Mouse (Mus musculus): ENCODE data around the gene Pla2g16. TPM values are rescaled to one million over a fixed set of nuclear protein-coding genes. Genes with fewer than 3 reads are reported as not detected.

Pla2g16 gene
- polyA plus RNA-seq, 1 experiment from 2014 or later, result 3.1 TPM

GRCm38 (mm10) chr19:7558675-7559074 lies 1.4 kb downstream of the Pla2g16 start:
- Histone ChIP-seq H3K4me2 (ENCODE audit: low read length) (no peak overlapping the region), H3K27ac (ENCODE audit: low read length) (no peak overlapping the region), H3K4me3 (ENCODE audit: low read depth, low read length) (no peak overlapping the region), H3K4me1 (ENCODE audit: control insufficient read depth, insufficient read depth, low read length) (peaks cover 2% of the 10 kb centered on the region; the same call in 1 of the 2 replicates), H3K9me3 (replicated peaks; ENCODE audit: control insufficient read depth, low read length, poor library complexity, severe bottlenecking) (no peaks in the 10 kb centered on the region), H3K36me3 (ENCODE audit: control insufficient read depth, insufficient read depth, low read length) (no peaks in the 10 kb centered on the region), H3K9ac (ENCODE audit: low read depth, low read length) (no peak overlapping the region), H3K27me3 (ENCODE audit: control insufficient read depth, insufficient read depth, low read depth, low read length) (no peaks in the 10 kb centered on the region)
- 84% methylated on average over 4 of the region's 4 CpGs for WGBS
- ATAC-seq, result no peak

- Histone ChIP-seq H3K27ac (ENCODE audit: low read length) (no peak overlapping the region), H3K4me1 (ENCODE audit: control insufficient read depth, insufficient read depth, low read length) (peaks cover 2% of the 10 kb centered on the region; the same call in 1 of the 2 replicates), H3K9me3 (replicated peaks; ENCODE audit: control insufficient read depth, low read length, poor library complexity, severe bottlenecking) (no peaks in the 10 kb centered on the region), H3K36me3 (ENCODE audit: control insufficient read depth, insufficient read depth, low read length) (no peaks in the 10 kb centered on the region), H3K4me3 (ENCODE audit: low read depth, low read length) (no peak overlapping the region), H3K4me2 (ENCODE audit: low read length) (no peak overlapping the region), H3K27me3 (ENCODE audit: control insufficient read depth, insufficient read depth, low read depth, low read length) (no peaks in the 10 kb centered on the region), H3K9ac (ENCODE audit: low read depth, low read length) (no peak overlapping the region)
- no peak for ATAC-seq
- 81% methylated on average over 4 of the region's 4 CpGs for WGBS
Measured at GRCm38 (mm10) chr19:7559986-7560385, 2.7 kb downstream of the Pla2g16 start.

GRCm38 (mm10) chr19:7561456-7561855 lies 4.2 kb downstream of the Pla2g16 start:
- no peak for ATAC-seq
- WGBS, result 79% methylated on average over 3 of the region's 3 CpGs
- no peak overlapping the region for H3K27ac ChIP-seq (ENCODE audit: low read length)
- H3K9ac ChIP-seq (ENCODE audit: low read depth, low read length), result no peak overlapping the region
- peaks cover 2% of the 10 kb centered on the region; the same call in 1 of the 2 replicates for H3K4me1 ChIP-seq (ENCODE audit: control insufficient read depth, insufficient read depth, low read length)
- H3K27me3 ChIP-seq (ENCODE audit: control insufficient read depth, insufficient read depth, low read depth, low read length), result no peaks in the 10 kb centered on the region
- H3K36me3 ChIP-seq (ENCODE audit: control insufficient read depth, insufficient read depth, low read length), result no peaks in the 10 kb centered on the region
- H3K9me3 ChIP-seq (replicated peaks; ENCODE audit: control insufficient read depth, low read length, poor library complexity, severe bottlenecking), result no peaks in the 10 kb centered on the region
- no peak overlapping the region for H3K4me2 ChIP-seq (ENCODE audit: low read length)
- H3K4me3 ChIP-seq (ENCODE audit: low read depth, low read length), result no peak overlapping the region

- Histone ChIP-seq H3K36me3 (ENCODE audit: control insufficient read depth, insufficient read depth, low read length) (no peaks in the 10 kb centered on the region), H3K4me2 (ENCODE audit: low read length) (no peak overlapping the region), H3K4me1 (ENCODE audit: control insufficient read depth, insufficient read depth, low read length) (peaks cover under 1% of the 10 kb centered on the region; the same call in 1 of the 2 replicates), H3K4me3 (ENCODE audit: low read depth, low read length) (no peak overlapping the region), H3K9me3 (replicated peaks; ENCODE audit: control insufficient read depth, low read length, poor library complexity, severe bottlenecking) (no peaks in the 10 kb centered on the region), H3K9ac (ENCODE audit: low read depth, low read length) (no peak overlapping the region), H3K27ac (ENCODE audit: low read length) (no peak overlapping the region), H3K27me3 (ENCODE audit: control insufficient read depth, insufficient read depth, low read depth, low read length) (no peaks in the 10 kb centered on the region)
- ATAC-seq, result no peak
- 82% methylated on average over 10 of the region's 10 CpGs for WGBS
Measured at GRCm38 (mm10) chr19:7562601-7563129, 5.4 kb downstream of the Pla2g16 start.

- Histone ChIP-seq H3K27me3 (ENCODE audit: control insufficient read depth, insufficient read depth, low read depth, low read length) (no peaks in the 10 kb centered on the region), H3K4me3 (ENCODE audit: low read depth, low read length) (no peak overlapping the region), H3K9ac (ENCODE audit: low read depth, low read length) (no peak overlapping the region), H3K27ac (ENCODE audit: low read length) (no peak overlapping the region), H3K9me3 (replicated peaks; ENCODE audit: control insufficient read depth, low read length, poor library complexity, severe bottlenecking) (no peaks in the 10 kb centered on the region), H3K4me1 (ENCODE audit: control insufficient read depth, insufficient read depth, low read length) (no peaks in the 10 kb centered on the region), H3K4me2 (ENCODE audit: low read length) (no peak overlapping the region), H3K36me3 (ENCODE audit: control insufficient read depth, insufficient read depth, low read length) (no peaks in the 10 kb centered on the region)
- 97% methylated on average over 2 of the region's 2 CpGs for WGBS
- no peak for ATAC-seq
Measured at GRCm38 (mm10) chr19:7563676-7564075, 6.4 kb downstream of the Pla2g16 start.

GRCm38 (mm10) chr19:7564457-7564856 lies 7.2 kb downstream of the Pla2g16 start:
- Histone ChIP-seq H3K4me2 (ENCODE audit: low read length) (no peak overlapping the region), H3K27me3 (ENCODE audit: control insufficient read depth, insufficient read depth, low read depth, low read length) (no peaks in the 10 kb centered on the region), H3K4me1 (ENCODE audit: control insufficient read depth, insufficient read depth, low read length) (no peaks in the 10 kb centered on the region), H3K9me3 (replicated peaks; ENCODE audit: control insufficient read depth, low read length, poor library complexity, severe bottlenecking) (no peaks in the 10 kb centered on the region), H3K27ac (ENCODE audit: low read length) (no peak overlapping the region), H3K9ac (ENCODE audit: low read depth, low read length) (no peak overlapping the region), H3K4me3 (ENCODE audit: low read depth, low read length) (no peak overlapping the region), H3K36me3 (ENCODE audit: control insufficient read depth, insufficient read depth, low read length) (no peaks in the 10 kb centered on the region)
- WGBS, result 87% methylated on average over 1 of the region's 1 CpGs
- no peak for ATAC-seq

GRCm38 (mm10) chr19:7566826-7567225 lies 9.6 kb downstream of the Pla2g16 start:
- H3K4me3 ChIP-seq (ENCODE audit: low read depth, low read length), result no peak overlapping the region
- H3K4me2 ChIP-seq (ENCODE audit: low read length), result no peak overlapping the region
- H3K27ac ChIP-seq (ENCODE audit: low read length), result no peak overlapping the region
- no peaks in the 10 kb centered on the region for H3K36me3 ChIP-seq (ENCODE audit: control insufficient read depth, insufficient read depth, low read length)
- no peaks in the 10 kb centered on the region for H3K9me3 ChIP-seq (replicated peaks; ENCODE audit: control insufficient read depth, low read length, poor library complexity, severe bottlenecking)
- H3K9ac ChIP-seq (ENCODE audit: low read depth, low read length), result no peak overlapping the region
- no peaks in the 10 kb centered on the region for H3K4me1 ChIP-seq (ENCODE audit: control insufficient read depth, insufficient read depth, low read length)
- WGBS, result 51% methylated on average over 3 of the region's 3 CpGs
- ATAC-seq, result no peak
- H3K27me3 ChIP-seq (ENCODE audit: control insufficient read depth, insufficient read depth, low read depth, low read length), result no peaks in the 10 kb centered on the region

GRCm38 (mm10) chr19:7568364-7568763 lies 11.1 kb downstream of the Pla2g16 start:
- Histone ChIP-seq H3K27ac (ENCODE audit: low read length) (no peak overlapping the region), H3K9ac (ENCODE audit: low read depth, low read length) (no peak overlapping the region), H3K4me1 (ENCODE audit: control insufficient read depth, insufficient read depth, low read length) (no peaks in the 10 kb centered on the region), H3K9me3 (replicated peaks; ENCODE audit: control insufficient read depth, low read length, poor library complexity, severe bottlenecking) (no peaks in the 10 kb centered on the region), H3K4me2 (ENCODE audit: low read length) (no peak overlapping the region), H3K36me3 (ENCODE audit: control insufficient read depth, insufficient read depth, low read length) (no peaks in the 10 kb centered on the region), H3K4me3 (ENCODE audit: low read depth, low read length) (no peak overlapping the region), H3K27me3 (ENCODE audit: control insufficient read depth, insufficient read depth, low read depth, low read length) (no peaks in the 10 kb centered on the region)
- ATAC-seq, result no peak
- 56% methylated on average over 3 of the region's 3 CpGs for WGBS

- no peak for ATAC-seq
- H3K9me3 ChIP-seq (replicated peaks; ENCODE audit: control insufficient read depth, low read length, poor library complexity, severe bottlenecking), result no peaks in the 10 kb centered on the region
- H3K4me3 ChIP-seq (ENCODE audit: low read depth, low read length), result no peak overlapping the region
- 79% methylated on average over 5 of the region's 5 CpGs for WGBS
- no peaks in the 10 kb centered on the region for H3K27me3 ChIP-seq (ENCODE audit: control insufficient read depth, insufficient read depth, low read depth, low read length)
- no peak overlapping the region for H3K4me2 ChIP-seq (ENCODE audit: low read length)
- no peaks in the 10 kb centered on the region for H3K36me3 ChIP-seq (ENCODE audit: control insufficient read depth, insufficient read depth, low read length)
- H3K27ac ChIP-seq (ENCODE audit: low read length), result no peak overlapping the region
- no peaks in the 10 kb centered on the region for H3K4me1 ChIP-seq (ENCODE audit: control insufficient read depth, insufficient read depth, low read length)
- H3K9ac ChIP-seq (ENCODE audit: low read depth, low read length), result no peak overlapping the region
Measured at GRCm38 (mm10) chr19:7569650-7570049, 12.4 kb downstream of the Pla2g16 start.

Data from midbrain, embryonic 16.5 days (tissue).